Mouse (Mus musculus): ENCODE data around the gene Med12.

DNA sequence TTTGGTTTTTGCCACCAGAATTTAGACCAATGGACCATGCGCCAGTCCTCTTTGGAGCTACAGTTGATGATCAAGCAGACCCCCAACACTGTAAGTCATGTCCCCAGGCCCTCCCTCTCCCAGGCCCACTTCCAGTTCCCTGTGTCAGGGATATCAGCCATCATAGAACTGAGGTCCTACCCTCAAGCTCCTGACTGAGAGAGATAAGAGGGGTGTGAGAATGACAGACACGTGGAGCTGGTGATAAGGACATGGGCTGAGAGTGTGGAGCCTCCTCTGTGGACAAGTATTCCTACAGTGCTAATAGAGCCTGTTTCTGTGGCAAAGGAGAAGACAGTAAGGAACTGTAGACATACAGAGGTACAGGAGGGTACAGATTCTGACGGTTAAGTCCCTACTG lies 13.7 kb downstream of the Med12 start:
- no peak for TF ChIP-seq CTCF (IDR thresholded peaks at IDR 0.05; ENCODE audit: low read depth)
- TF ChIP-seq EP300 (optimal IDR thresholded peaks at IDR 0.05) = no peak
